Mouse (Mus musculus) kidney, adult 2 months (tissue): ENCODE results near the gene Atg9a. TPM values are rescaled to one million over a fixed set of nuclear protein-coding genes. Genes with fewer than 3 reads are reported as not detected.

Experiments used
- DNase-seq: peaks from one replicate; pipeline ENCODE4 v3.0.0; 2021
- H3K27ac ChIP-seq: fragments of 200-500 bp; 2 replicates; pipeline ENCODE4 v1.5.1; 2012; ENCODE audit warnings: low read depth, low read length, control low read depth, inconsistent platforms; ENCODE audit not compliant: insufficient read depth
- H3K27me3 ChIP-seq: fragments of 200-500 bp; replicated peaks from 2 replicates; pipeline ENCODE4 v1.6.1; 2012; ENCODE audit warnings: mild to moderate bottlenecking, moderate library complexity, low read length, inconsistent platforms; ENCODE audit not compliant: control insufficient read depth, insufficient read depth
- H3K36me3 ChIP-seq: fragments of 200-500 bp; 2 replicates; pipeline ENCODE4 v1.6.1; 2012; ENCODE audit warnings: mild to moderate bottlenecking, moderate library complexity, low read length, inconsistent platforms; ENCODE audit not compliant: control insufficient read depth, insufficient read depth
- H3K4me1 ChIP-seq: fragments of 200-500 bp; 2 replicates; pipeline ENCODE4 v1.6.1; 2011; ENCODE audit warnings: low read length; ENCODE audit not compliant: control insufficient read depth, insufficient read depth
- H3K4me3 ChIP-seq: fragments of 200-500 bp; 2 replicates; pipeline ENCODE4 v1.5.1; 2011; ENCODE audit warnings: mild to moderate bottlenecking, low read depth, low read length, control low read depth; ENCODE audit not compliant: insufficient read depth
- CTCF ChIP-seq: fragments of 200-500 bp; conservative IDR thresholded peaks from 2 replicates; pipeline ENCODE4 v1.5.1; 2011; ENCODE audit warnings: low read depth, mild to moderate bottlenecking, control low read depth, low read length, moderate library complexity, mixed read lengths; ENCODE audit not compliant: insufficient read depth, insufficient read length
- POLR2A ChIP-seq: fragments of 200-500 bp; IDR thresholded peaks from one replicate; pipeline ENCODE4 v1.6.1; 2011; ENCODE audit warnings: low read depth, low read length, control low read depth
- WGBS: fragments of 180-500 bp; shearing (Covaris S2); methylation state at CpG from one replicate; pipeline ENCODE4 v1.1.7; 2018; 5-methylcytosine and 5-hydroxymethylcytosine counted together
- polyA plus RNA-seq: library from polyadenylated mRNA; depleted of rRNA; stranded (reverse); fragments of >200 nt; gene quantifications from 2 replicates; pipeline ENCODE4 v1.2.3, GENCODE M21; 2012

Atg9a gene
- polyA plus RNA-seq, 1 experiment: 67.5 TPM

DNA sequence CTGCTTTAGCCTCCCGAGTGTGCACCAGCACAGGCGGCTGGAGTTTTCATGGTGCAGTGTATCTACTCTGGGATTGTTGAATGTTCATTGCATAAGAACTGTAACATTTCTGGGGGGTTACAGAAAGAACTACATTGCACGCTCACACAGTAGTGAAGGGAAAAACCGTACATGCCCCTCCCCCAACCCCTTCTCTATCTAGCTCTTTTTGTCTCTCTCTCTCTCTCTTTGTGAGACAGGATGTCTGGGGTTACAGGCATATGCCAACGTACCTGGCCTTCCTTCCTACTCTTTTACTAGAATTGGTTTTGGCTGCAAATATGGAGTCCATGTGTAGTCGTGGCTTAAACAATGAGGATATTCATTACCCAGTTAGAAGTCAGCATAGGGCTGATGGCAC lies 30.9 kb upstream of the Atg9a start:
- no peak overlapping the region for H3K27ac ChIP-seq
- H3K27me3 ChIP-seq: no peaks in the 10 kb centered on the region
- no peak overlapping the region for H3K4me3 ChIP-seq
- TF ChIP-seq POLR2A: no peak
- TF ChIP-seq CTCF: no peak
- DNase-seq: no peak
- no peaks in the 10 kb centered on the region for H3K36me3 ChIP-seq
- WGBS: 80% methylated on average over 6 of the region's 6 CpGs
- H3K4me1 ChIP-seq: peaks cover 3% of the 10 kb centered on the region; the same call in 1 of the 2 replicates

DNA sequence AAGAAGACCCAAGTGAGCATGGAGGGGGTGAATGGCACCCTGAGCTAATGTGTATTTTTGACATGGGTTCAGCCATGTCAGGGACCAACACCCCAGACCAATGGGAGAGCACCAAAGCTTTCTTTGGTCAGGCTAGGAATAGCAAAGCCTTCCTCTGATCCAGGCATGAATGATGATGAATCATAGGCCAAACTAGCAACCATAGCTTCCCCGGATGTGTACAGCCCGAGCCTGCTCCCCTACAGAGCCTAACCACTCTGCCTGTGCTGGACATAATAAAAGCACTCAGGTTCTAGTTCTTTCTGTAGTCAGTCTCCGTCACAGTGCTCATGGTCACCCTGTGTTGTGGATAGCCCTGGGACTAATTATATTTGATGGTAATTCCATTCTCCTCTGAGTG lies 29.5 kb upstream of the Atg9a start:
- H3K27ac ChIP-seq: no peak overlapping the region
- H3K4me1 ChIP-seq: peaks cover 10% of the 10 kb centered on the region; the same call in 1 of the 2 replicates
- DNase-seq: no peak
- TF ChIP-seq POLR2A (no peak), CTCF (no peak)
- H3K27me3 ChIP-seq: no peaks in the 10 kb centered on the region
- H3K36me3 ChIP-seq: no peaks in the 10 kb centered on the region
- H3K4me3 ChIP-seq: no peak overlapping the region
- WGBS: 85% methylated on average over 3 of the region's 3 CpGs

DNA sequence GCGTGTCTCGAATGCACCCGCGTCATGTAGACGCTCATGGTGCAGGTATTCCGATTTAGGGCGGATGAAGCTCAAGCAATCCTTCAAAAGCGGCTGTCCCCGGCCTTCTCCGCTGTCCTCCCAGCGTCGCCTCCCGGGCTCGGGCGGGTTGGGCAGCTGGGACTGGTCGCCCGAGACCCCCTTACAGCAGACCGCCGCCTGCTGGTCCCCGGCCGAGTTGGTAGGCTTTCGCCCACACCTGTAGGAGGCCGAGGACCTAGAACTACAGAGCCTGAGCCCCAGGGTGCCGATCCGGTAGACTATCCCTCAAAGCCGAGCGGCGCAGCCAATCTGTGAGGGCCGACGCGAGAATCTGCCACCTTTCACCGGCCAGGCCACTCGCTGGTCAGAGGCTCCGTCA lies 27.5 kb upstream of the Atg9a start, which contains the start of gene Tuba4a:
Tuba4a (minus strand) TSS at position 335 of the 400 bp plus-strand sequence.
- peaks cover 6% of the 10 kb centered on the region; the same call in 1 of the 2 replicates for H3K36me3 ChIP-seq
- H3K4me1 ChIP-seq: peaks cover 23% of the 10 kb centered on the region
- TF ChIP-seq POLR2A (no peak), CTCF (no peak)
- H3K4me3 ChIP-seq: peak within 1 kb of the TSS; percentile 80
- DNase-seq: peak; percentile 54
- H3K27me3 ChIP-seq: no peaks in the 10 kb centered on the region
- WGBS: 3% methylated on average over 34 of the region's 34 CpGs
- peak within 1 kb of the TSS; percentile 80 for H3K27ac ChIP-seq

DNA sequence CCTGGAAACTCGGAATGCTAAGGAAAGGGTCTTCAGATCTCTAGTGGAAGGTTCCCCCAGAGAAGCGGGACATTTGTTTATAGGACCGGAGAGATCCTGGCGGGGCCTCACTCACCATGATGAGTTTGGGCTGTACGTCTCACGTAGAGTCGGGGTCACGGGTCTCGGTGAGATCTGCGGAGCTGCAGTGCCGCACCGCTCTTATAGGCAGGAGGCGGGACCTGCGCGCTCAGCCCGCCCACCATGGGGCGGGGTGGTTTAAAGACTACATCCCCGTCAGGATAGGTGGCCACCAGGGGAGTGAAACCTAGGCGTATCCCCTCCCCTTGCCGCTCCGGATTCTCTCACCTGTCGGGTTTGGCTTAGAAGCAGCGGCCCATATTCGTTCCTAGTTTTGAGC lies 27.1 kb upstream of the Atg9a start:
- peak; percentile 97 for DNase-seq
- peak; percentile 35 for TF ChIP-seq CTCF
- TF ChIP-seq POLR2A: peak; percentile 99
- Histone ChIP-seq H3K4me1 (peaks cover 23% of the 10 kb centered on the region), H3K4me3 (peak overlapping the region; percentile 80), H3K27ac (peak overlapping the region; percentile 80), H3K27me3 (no peaks in the 10 kb centered on the region), H3K36me3 (peaks cover 6% of the 10 kb centered on the region; the same call in 1 of the 2 replicates)
- WGBS: under 1% methylated on average over 24 of the region's 24 CpGs

DNA sequence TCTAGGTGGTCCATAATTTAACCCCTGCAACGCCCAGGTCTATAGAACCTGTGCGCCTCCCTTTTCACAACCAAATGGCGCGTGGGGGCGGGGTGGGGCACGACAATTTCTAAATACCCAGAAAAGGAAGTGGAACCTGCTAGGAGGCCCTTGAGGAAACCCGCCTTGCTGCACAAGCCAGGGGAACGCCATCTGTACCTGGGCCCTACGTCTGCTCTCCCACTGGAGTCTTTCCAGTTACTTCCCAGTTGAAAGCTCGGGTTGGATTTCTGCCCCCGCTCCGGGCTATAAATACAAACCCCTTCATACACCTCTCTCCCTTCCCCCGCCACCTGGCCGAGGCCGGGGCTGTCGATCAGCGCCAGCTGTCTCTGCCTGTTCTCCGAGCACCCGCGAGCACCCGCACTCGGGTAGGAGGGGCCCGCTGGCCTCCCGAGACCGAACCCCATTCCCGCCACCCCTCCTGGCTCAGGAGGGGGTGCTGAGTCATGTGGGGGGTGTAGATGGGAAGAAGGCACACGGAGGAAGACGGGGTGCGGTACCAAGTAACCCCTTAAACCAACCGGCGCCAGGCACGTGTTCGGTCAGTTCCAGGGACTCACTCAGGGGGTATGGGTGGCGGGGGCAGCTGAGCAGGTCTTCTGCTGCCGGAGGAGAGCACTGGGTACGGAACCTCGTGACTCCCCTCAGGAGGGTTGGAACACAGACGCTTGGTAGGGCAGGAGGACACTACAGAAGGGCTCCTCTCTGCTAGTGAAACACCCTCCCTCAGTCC lies 26.4 kb upstream of the Atg9a start:
- peak overlapping the region; percentile 80 for H3K4me3 ChIP-seq

DNA sequence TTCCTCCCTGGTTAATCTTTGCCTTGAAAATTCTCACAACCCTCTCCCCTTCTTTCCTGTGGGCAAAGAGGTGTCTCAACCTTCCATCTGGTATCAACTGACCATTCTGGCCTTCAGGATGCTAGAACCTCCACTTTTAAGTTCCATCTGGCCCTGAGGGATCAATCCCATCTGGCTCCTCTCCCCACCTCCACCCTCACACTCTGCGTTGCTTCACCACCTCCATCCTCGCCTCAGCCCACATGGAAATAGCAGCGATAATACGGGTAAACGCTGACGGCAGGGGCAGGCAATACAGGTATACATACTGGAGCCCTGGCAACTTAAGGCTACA lies 25.9 kb upstream of the Atg9a start:
- 3% methylated on average over 6 of the region's 6 CpGs for WGBS
- no peak for DNase-seq

More for the DNA sequence above, 26.4 kb upstream of the Atg9a start:
- peak overlapping the region; percentile 80 for H3K27ac ChIP-seq
- H3K4me1 ChIP-seq: peaks cover 28% of the 10 kb centered on the region
- WGBS: 1% methylated on average over 38 of the region's 38 CpGs
- peak; percentile 5 for TF ChIP-seq POLR2A
- TF ChIP-seq CTCF: no peak
- peaks cover 7% of the 10 kb centered on the region; the same call in 1 of the 2 replicates for H3K36me3 ChIP-seq
- peak; percentile 48 for DNase-seq
- H3K27me3 ChIP-seq: no peaks in the 10 kb centered on the region

DNA sequence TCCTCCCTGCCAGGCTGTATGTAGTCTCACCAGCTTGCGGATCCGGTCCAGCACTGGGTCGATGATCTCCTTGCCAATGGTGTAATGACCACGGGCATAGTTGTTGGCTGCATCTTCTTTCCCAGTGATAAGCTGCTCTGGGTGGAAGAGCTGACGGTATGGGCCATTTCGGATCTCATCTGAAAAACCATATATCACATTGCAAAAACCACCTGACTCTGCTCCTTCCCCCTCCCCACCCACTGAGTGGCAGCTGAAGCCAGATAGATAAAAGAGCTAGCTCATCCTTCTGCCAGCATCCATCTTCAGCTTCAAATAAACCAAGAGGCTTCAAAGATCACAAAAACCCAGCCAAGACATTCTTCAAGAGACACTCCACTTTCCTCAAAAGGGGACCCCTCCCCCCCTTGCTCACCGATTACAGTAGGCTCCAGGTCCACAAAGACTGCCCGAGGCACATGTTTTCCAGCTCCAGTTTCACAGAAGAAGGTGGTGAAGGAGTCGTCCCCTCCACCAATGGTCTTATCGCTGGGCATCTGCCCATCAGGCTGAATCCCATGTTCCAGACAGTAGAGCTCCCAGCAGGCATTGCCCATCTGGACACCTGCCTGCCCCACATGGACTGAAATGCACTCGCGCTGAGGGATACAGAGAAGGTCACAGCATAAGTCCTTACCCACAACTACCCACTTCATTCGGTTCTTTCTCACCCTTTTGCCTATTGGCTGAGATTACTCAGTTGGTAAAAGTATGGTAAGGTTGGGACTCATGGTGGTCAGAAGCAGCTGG lies 25.0 kb upstream of the Atg9a start:
- Histone ChIP-seq H3K4me3 (peak overlapping the region; percentile 80), H3K27me3 (no peaks in the 10 kb centered on the region), H3K4me1 (peaks cover 35% of the 10 kb centered on the region), H3K36me3 (peaks cover 10% of the 10 kb centered on the region; the same call in 1 of the 2 replicates), H3K27ac (peak overlapping the region; percentile 80)
- DNase-seq: peak; percentile 60
- 42% methylated on average over 13 of the region's 13 CpGs for WGBS
- TF ChIP-seq POLR2A (no peak), CTCF (no peak)

More for the DNA sequence above, 25.9 kb upstream of the Atg9a start:
- Histone ChIP-seq H3K4me1 (peaks cover 30% of the 10 kb centered on the region), H3K36me3 (peaks cover 10% of the 10 kb centered on the region; the same call in 1 of the 2 replicates), H3K27me3 (no peaks in the 10 kb centered on the region), H3K27ac (peak overlapping the region; percentile 80), H3K4me3 (peak overlapping the region; percentile 80)
- TF ChIP-seq CTCF: no peak
- no peak for TF ChIP-seq POLR2A
